Mouse (Mus musculus): ENCODE data around the gene Mthfd1. TPM values are rescaled to one million over a fixed set of nuclear protein-coding genes. Genes with fewer than 3 reads are reported as not detected.

The Mthfd1 gene
- polyA plus RNA-seq, 1 experiment from 2014 or later: 64.0 TPM

GRCm38 (mm10) chr12:76244981-76245380, 10.1 kb upstream of the Mthfd1 start:
- Histone ChIP-seq H3K36me3 (replicated peaks) (no peaks in the 10 kb centered on the region), H3K27ac (no peak overlapping the region), H3K27me3 (no peaks in the 10 kb centered on the region), H3K9me3 (no peaks in the 10 kb centered on the region), H3K4me1 (no peaks in the 10 kb centered on the region), H3K4me3 (replicated peaks) (no peak overlapping the region), H3K9ac (no peak overlapping the region), H3K4me2 (no peak overlapping the region)
- ATAC-seq (ENCODE audit: low FRiP score): no peak
- WGBS: 91% methylated on average over 8 of the region's 8 CpGs

DNA sequence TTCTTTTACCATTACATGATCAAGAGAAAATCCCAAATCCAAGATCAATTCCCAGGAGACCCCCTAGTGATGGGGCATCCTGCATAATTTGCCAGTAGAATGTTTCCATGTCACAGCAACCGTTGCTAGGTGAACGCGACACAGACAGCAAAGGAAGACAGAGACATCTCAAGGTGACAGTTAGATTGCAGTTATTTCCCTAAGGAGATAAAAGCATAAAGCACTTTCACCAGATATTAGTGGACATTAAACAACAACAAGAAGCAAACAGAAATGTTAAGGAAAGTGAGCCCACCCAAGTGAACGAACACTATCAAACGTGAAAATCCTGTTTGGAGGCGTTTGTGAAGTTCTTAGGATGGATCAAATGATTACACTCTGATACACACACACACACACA, 8.5 kb upstream of the Mthfd1 start, which contains the start of gene Tex21:
Gene Tex21, minus strand, starts transcription at position 101 of the 400 bp plus-strand sequence.
- no peaks in the 10 kb centered on the region for H3K27me3 ChIP-seq
- no peaks in the 10 kb centered on the region for H3K36me3 ChIP-seq (replicated peaks)
- no peak for ATAC-seq (ENCODE audit: low FRiP score)

DNA sequence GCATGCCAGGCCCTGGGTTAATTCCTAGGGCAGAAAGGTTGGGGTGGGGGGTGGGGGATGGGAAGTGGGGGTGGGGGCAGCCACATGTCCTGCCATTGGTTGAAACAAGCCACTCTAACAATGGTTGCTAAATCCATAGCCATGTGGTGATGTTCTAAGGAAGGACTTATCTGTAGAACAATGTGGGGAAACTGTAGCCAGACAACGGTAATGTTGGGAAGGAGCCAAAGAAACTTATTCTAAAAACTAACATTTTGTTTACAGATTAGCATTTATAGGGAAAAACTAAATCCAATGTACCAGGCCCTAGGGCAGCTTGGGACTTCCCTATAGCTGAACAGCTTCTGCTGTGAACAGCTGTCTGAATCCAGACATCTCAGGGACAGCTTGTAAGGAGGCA, 2.0 kb upstream of the Mthfd1 start:
- Histone ChIP-seq H3K4me3 (replicated peaks) (no peak overlapping the region), H3K27ac (no peak overlapping the region), H3K9ac (no peak overlapping the region), H3K36me3 (replicated peaks) (no peaks in the 10 kb centered on the region), H3K9me3 (no peaks in the 10 kb centered on the region), H3K4me1 (peaks cover 11% of the 10 kb centered on the region), H3K27me3 (peaks cover 4% of the 10 kb centered on the region; the same call in 1 of the 2 replicates), H3K4me2 (no peak overlapping the region)
- no peak for ATAC-seq (ENCODE audit: low FRiP score)
- 78% methylated on average over 1 of the region's 1 CpGs for WGBS

More for the DNA sequence above, 8.5 kb upstream of the Mthfd1 start, which contains the start of gene Tex21:
- no peak within 1 kb of the TSS for H3K27ac ChIP-seq
- no peaks in the 10 kb centered on the region for H3K9me3 ChIP-seq
- H3K4me3 ChIP-seq (replicated peaks): no peak within 1 kb of the TSS
- no peaks in the 10 kb centered on the region for H3K4me1 ChIP-seq
- WGBS: 86% methylated on average over 6 of the region's 6 CpGs
- H3K9ac ChIP-seq: no peak within 1 kb of the TSS
- no peak within 1 kb of the TSS for H3K4me2 ChIP-seq

DNA sequence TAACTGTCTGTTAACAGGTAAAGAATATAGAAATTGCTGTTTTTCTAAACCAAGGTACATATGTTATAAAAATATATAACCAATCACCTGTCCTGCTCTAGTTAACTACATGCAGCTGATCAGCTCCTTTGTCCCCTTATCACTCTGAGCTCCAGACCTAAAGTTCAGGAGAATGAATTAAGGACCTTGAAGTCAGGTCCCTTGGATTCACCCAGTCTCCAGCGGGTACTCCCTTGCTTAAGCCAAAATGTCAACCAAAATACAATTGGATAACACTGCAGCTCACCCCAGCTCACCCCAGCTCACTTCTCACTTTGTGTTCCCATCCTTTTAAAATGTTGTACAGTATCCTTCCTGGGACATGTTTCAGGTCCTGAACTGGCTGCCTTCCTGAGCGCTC, 1.5 kb upstream of the Mthfd1 start:
- Histone ChIP-seq H3K9ac (no peak overlapping the region), H3K36me3 (replicated peaks) (no peaks in the 10 kb centered on the region), H3K4me2 (no peak overlapping the region), H3K9me3 (no peaks in the 10 kb centered on the region), H3K27me3 (peaks cover 4% of the 10 kb centered on the region; the same call in 1 of the 2 replicates), H3K4me1 (peaks cover 11% of the 10 kb centered on the region), H3K4me3 (replicated peaks) (no peak overlapping the region), H3K27ac (no peak overlapping the region)
- 82% methylated on average over 2 of the region's 2 CpGs for WGBS
- ATAC-seq (ENCODE audit: low FRiP score): no peak

- no peak overlapping the region for H3K9ac ChIP-seq
- H3K4me3 ChIP-seq (replicated peaks): no peak overlapping the region
- H3K4me1 ChIP-seq: peaks cover 11% of the 10 kb centered on the region
- H3K27ac ChIP-seq: no peak overlapping the region
- no peak overlapping the region for H3K4me2 ChIP-seq
- WGBS: 80% methylated on average over 8 of the region's 8 CpGs
- H3K9me3 ChIP-seq: no peaks in the 10 kb centered on the region
- no peaks in the 10 kb centered on the region for H3K36me3 ChIP-seq (replicated peaks)
- H3K27me3 ChIP-seq: peaks cover 4% of the 10 kb centered on the region; the same call in 1 of the 2 replicates
- ATAC-seq (ENCODE audit: low FRiP score): no peak
These were observed 1.1 kb upstream of the Mthfd1 start for GRCm38 (mm10) chr12:76253991-76254390.

DNA sequence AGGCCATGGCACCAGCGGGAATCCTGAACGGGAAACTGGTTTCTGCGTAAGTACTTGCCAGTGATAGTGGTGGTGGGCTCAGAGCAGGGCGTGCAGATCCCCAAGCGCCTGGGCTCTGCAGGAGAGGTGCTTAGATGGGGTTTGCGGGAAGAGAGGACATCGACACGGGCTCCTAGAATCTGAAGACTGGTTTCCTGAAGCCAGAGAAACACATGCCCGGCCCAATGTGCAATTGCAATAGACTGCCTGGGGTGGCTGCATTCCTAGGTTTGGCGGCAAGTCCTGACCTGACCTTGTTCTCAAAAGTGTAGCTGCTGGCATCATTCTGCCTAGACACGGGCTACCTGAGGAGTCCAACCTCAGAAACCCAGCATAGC, 389 bp downstream of the Mthfd1 start:
- no peaks in the 10 kb centered on the region for H3K36me3 ChIP-seq (replicated peaks)
- H3K9me3 ChIP-seq: no peaks in the 10 kb centered on the region
- peaks cover 4% of the 10 kb centered on the region; the same call in 1 of the 2 replicates for H3K27me3 ChIP-seq
- WGBS: under 1% methylated on average over 11 of the region's 11 CpGs
- H3K4me2 ChIP-seq: peak overlapping the region; percentile 94
- peak; percentile 21; the same call in 1 of the 2 replicates for ATAC-seq (ENCODE audit: low FRiP score)
- 0 out of 2 replicates have a peak overlapping the region, but pooled peaks have one; percentile 69 for H3K27ac ChIP-seq
- peak overlapping the region; percentile 58 for H3K4me3 ChIP-seq (replicated peaks)
- H3K9ac ChIP-seq: peak overlapping the region; percentile 66
- peaks cover 11% of the 10 kb centered on the region for H3K4me1 ChIP-seq

DNA sequence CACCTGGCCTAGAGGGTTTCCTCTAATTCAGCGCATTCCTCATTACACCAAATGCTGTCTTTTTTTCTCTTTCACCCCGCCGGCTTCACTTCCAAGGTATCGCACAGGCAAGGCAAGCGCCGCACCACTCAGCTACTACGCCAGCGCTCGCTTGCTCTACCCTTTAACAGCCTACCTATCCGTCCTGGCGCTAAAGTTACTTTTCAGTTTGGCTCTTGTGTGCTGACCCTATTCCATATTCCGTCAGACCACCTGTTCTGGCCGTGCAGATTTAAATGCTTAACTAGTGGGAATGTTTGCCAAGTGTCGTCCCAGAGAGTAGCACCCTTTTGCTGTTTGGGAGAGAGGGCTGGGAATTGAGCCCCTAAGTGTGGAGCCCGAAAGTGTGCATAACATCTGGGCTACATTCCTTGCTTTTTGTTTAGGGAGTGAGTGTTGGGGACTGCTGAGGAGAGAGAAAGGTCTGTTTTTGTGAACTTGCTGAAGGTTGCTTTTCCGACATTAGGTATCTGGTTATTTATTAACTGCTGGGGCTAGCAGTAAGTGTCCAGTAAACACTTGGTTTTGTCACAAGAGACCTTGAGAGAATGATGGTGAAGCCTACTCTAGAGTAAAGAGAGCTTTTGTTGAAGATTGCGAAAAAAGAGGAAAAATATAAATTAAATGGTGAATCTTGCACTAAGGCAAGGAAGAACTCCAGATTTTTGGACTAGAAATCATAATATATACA, 1.2 kb downstream of the Mthfd1 start:
- 7% methylated on average over 17 of the region's 17 CpGs for WGBS
- Histone ChIP-seq H3K9ac (peak overlapping the region; percentile 66), H3K9me3 (no peaks in the 10 kb centered on the region), H3K36me3 (replicated peaks) (no peaks in the 10 kb centered on the region), H3K27me3 (peaks cover 4% of the 10 kb centered on the region; the same call in 1 of the 2 replicates), H3K27ac (no peak overlapping the region), H3K4me3 (replicated peaks) (peak overlapping the region; percentile 58), H3K4me1 (peaks cover 11% of the 10 kb centered on the region), H3K4me2 (peak overlapping the region; percentile 94)
- ATAC-seq (ENCODE audit: low FRiP score): no peak

- H3K36me3 ChIP-seq (replicated peaks): no peaks in the 10 kb centered on the region
- H3K9me3 ChIP-seq: no peaks in the 10 kb centered on the region
- H3K4me1 ChIP-seq: peaks cover 9% of the 10 kb centered on the region
- H3K27me3 ChIP-seq: no peaks in the 10 kb centered on the region
- no peak for ATAC-seq (ENCODE audit: low FRiP score)
- H3K9ac ChIP-seq: no peak overlapping the region
- H3K4me3 ChIP-seq (replicated peaks): no peak overlapping the region
- no peak overlapping the region for H3K4me2 ChIP-seq
- no peak overlapping the region for H3K27ac ChIP-seq
- WGBS: 85% methylated on average over 3 of the region's 3 CpGs
These were observed 5.6 kb downstream of the Mthfd1 start for GRCm38 (mm10) chr12:76260673-76261072.

DNA sequence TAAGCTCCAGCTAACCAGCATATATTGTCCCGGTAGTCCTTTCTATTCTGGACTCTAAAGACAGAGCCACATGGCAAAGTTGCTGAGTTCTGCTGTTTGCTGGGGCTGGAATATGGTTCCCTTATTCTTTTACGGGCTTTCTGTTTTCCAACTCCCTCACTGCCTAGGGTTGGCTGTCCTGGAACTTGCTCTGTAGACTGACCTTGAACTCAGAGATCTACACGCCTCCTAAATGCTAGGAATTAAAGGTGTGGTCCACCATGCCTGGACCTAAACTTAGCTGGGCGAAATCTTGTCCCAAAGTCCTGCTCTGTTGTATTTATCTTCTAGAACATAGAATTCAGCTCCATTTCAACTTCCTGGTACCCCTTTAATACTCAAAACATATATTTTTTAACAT, 6.5 kb downstream of the Mthfd1 start:
- Histone ChIP-seq H3K36me3 (replicated peaks) (no peaks in the 10 kb centered on the region; the same call in 1 of the 2 replicates), H3K27me3 (no peaks in the 10 kb centered on the region), H3K4me1 (peaks cover under 1% of the 10 kb centered on the region; the same call in 1 of the 2 replicates), H3K4me3 (replicated peaks) (no peak overlapping the region), H3K9ac (no peak overlapping the region), H3K4me2 (no peak overlapping the region), H3K27ac (no peak overlapping the region), H3K9me3 (no peaks in the 10 kb centered on the region)
- ATAC-seq (ENCODE audit: low FRiP score): no peak
- WGBS: 93% methylated on average over 4 of the region's 4 CpGs

DNA sequence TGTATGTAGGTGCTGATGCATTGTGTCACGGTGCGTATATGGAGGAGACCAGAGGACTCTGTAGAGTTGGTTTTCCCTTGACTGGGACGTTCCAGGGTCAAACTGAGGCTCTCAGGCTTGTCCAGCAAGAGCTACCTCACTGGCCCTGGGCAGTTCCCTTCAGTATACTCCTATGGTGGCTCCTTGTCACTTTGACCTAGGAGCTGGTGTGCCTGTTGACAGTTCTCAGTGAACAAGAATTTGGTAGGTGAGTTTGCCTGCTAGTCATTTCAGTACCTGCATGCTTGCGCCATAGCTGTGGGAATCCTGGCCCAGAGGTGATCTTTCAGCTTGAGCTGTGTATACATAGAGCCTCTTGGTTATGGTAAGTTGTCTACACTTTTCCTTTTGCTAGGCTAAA, 7.8 kb downstream of the Mthfd1 start:
- H3K4me3 ChIP-seq (replicated peaks): no peak overlapping the region
- H3K4me1 ChIP-seq: no peaks in the 10 kb centered on the region
- H3K9ac ChIP-seq: no peak overlapping the region
- ATAC-seq (ENCODE audit: low FRiP score): no peak
- H3K4me2 ChIP-seq: no peak overlapping the region
- WGBS: 89% methylated on average over 4 of the region's 4 CpGs
- no peaks in the 10 kb centered on the region for H3K9me3 ChIP-seq
- H3K27ac ChIP-seq: no peak overlapping the region
- no peaks in the 10 kb centered on the region; the same call in 1 of the 2 replicates for H3K36me3 ChIP-seq (replicated peaks)
- H3K27me3 ChIP-seq: no peaks in the 10 kb centered on the region

DNA sequence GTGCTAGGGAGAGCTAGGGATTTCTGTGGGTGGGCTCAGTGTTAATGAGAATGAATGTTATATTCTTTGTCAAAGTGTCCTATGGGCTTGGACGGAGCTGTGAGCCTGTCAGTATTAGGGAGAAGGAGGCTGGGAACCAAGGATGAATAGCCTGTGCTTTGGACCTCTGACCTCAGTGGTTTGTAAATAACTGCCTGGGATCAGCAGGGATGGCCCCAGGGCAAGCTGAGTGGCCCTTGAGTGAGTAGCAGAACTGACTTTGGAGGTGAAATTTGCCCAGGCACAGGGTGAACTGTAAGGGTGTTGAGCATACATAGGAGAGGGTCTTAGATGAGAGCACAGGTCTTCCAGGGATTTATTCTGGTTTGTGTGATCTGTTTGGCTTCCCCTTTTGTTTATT, 8.8 kb downstream of the Mthfd1 start:
- Histone ChIP-seq H3K9ac (no peak overlapping the region), H3K27ac (no peak overlapping the region), H3K4me1 (no peaks in the 10 kb centered on the region), H3K4me2 (no peak overlapping the region), H3K27me3 (no peaks in the 10 kb centered on the region), H3K4me3 (replicated peaks) (no peak overlapping the region), H3K36me3 (replicated peaks) (no peaks in the 10 kb centered on the region; the same call in 1 of the 2 replicates), H3K9me3 (no peaks in the 10 kb centered on the region)
- ATAC-seq (ENCODE audit: low FRiP score): no peak
- 52% methylated on average over 1 of the region's 1 CpGs for WGBS

- H3K27ac ChIP-seq: no peak overlapping the region
- no peaks in the 10 kb centered on the region for H3K9me3 ChIP-seq
- no peaks in the 10 kb centered on the region for H3K4me1 ChIP-seq
- WGBS: 94% methylated on average over 9 of the region's 9 CpGs
- no peaks in the 10 kb centered on the region for H3K27me3 ChIP-seq
- no peak overlapping the region for H3K4me2 ChIP-seq
- H3K9ac ChIP-seq: no peak overlapping the region
- ATAC-seq (ENCODE audit: low FRiP score): no peak
- H3K4me3 ChIP-seq (replicated peaks): no peak overlapping the region
- H3K36me3 ChIP-seq (replicated peaks): no peaks in the 10 kb centered on the region; the same call in 1 of the 2 replicates
These were observed 9.3 kb downstream of the Mthfd1 start for GRCm38 (mm10) chr12:76264325-76264965.

All from forebrain, embryonic 12.5 days (tissue).